Mouse (Mus musculus): ENCODE data around the gene Hist1h2bj. TPM values are rescaled to one million over a fixed set of nuclear protein-coding genes. Genes with fewer than 3 reads are reported as not detected.

Hist1h2bj gene
- polyA plus RNA-seq, 1 experiment = 1.6 TPM

Other genes with a start within 250 kb of the Hist1h2bj start
- 1.5 and 1.9 TPM in 2 replicates for gene Hist1h2bq, start 233.0 kb upstream of the Hist1h2bj start, polyA plus RNA-seq (2012; rRNA removed)
- not detected in 2 replicates for gene Hist1h2ao, start 232.7 kb upstream of the Hist1h2bj start, polyA plus RNA-seq (2012; rRNA removed)
- not detected in 2 replicates for gene Hist1h4m, start 231.5 kb upstream of the Hist1h2bj start, polyA plus RNA-seq (2012; rRNA removed)
- 12.0 and 12.7 TPM in 2 replicates for gene Hist1h4n, start 211.0 kb upstream of the Hist1h2bj start, polyA plus RNA-seq (2012; rRNA removed)
- gene Hist1h2ap, start 209.7 kb upstream of the Hist1h2bj start, polyA plus RNA-seq (2012; rRNA removed) = 3.5 and 3.9 TPM in 2 replicates
- 0.21 and 0.96 TPM in 2 replicates for gene Hist1h2br, start 209.5 kb upstream of the Hist1h2bj start, polyA plus RNA-seq (2012; rRNA removed)
- gene Zfp184, start 98.1 kb upstream of the Hist1h2bj start, polyA plus RNA-seq (2012; rRNA removed) = 2.2 and 2.6 TPM in 2 replicates
- not detected in 2 replicates for gene Pom121l2, start 62.0 kb upstream of the Hist1h2bj start, polyA plus RNA-seq (2012; rRNA removed)
- gene Prss16, start 33.5 kb upstream of the Hist1h2bj start, polyA plus RNA-seq (2012; rRNA removed) = 0.56 and 1.4 TPM in 2 replicates
- 0.80 TPM in 1 of 2 replicates, not detected in the other for gene Hist1h2ah, start 7.6 kb upstream of the Hist1h2bj start, polyA plus RNA-seq (2012; rRNA removed)
- 0.36 and 0.65 TPM in 2 replicates for gene Hist1h2bk, start 7.3 kb upstream of the Hist1h2bj start, polyA plus RNA-seq (2012; rRNA removed)
- gene Hist1h4i, start 1.9 kb upstream of the Hist1h2bj start, polyA plus RNA-seq (2012; rRNA removed) = 12.2 and 13.3 TPM in 2 replicates
- gene Hist1h2ag, start 270 bp upstream of the Hist1h2bj start, polyA plus RNA-seq (2012; rRNA removed) = 0.36 and 0.38 TPM in 2 replicates
- gene Vmn1r188, start 41.2 kb downstream of the Hist1h2bj start, polyA plus RNA-seq (2012; rRNA removed) = not detected in 2 replicates
- gene Vmn1r189, start 62.6 kb downstream of the Hist1h2bj start, polyA plus RNA-seq (2012; rRNA removed) = not detected in 2 replicates
- not detected in 2 replicates for gene Vmn1r191, start 140.8 kb downstream of the Hist1h2bj start, polyA plus RNA-seq (2012; rRNA removed)
- gene Vmn1r192, start 147.9 kb downstream of the Hist1h2bj start, polyA plus RNA-seq (2012; rRNA removed) = not detected in 2 replicates
- gene Vmn1r193, start 179.9 kb downstream of the Hist1h2bj start, polyA plus RNA-seq (2012; rRNA removed) = not detected in 2 replicates
- not detected in 2 replicates for gene Vmn1r194, start 201.0 kb downstream of the Hist1h2bj start, polyA plus RNA-seq (2012; rRNA removed)
- not detected in 2 replicates for gene Vmn1r195, start 227.3 kb downstream of the Hist1h2bj start, polyA plus RNA-seq (2012; rRNA removed)
- gene Vmn1r196, start 246.7 kb downstream of the Hist1h2bj start, polyA plus RNA-seq (2012; rRNA removed) = not detected in 2 replicates

Data from frontal cortex, adult 2 months (tissue).